Mouse (Mus musculus): ENCODE results near the gene Coq8a. TPM values are rescaled to one million over a fixed set of nuclear protein-coding genes. Genes with fewer than 3 reads are reported as not detected.

The Coq8a gene
- polyA plus RNA-seq, 1 experiment from 2014 or later: 25.6 TPM

- Histone ChIP-seq H3K4me3 (ENCODE audit: low read depth, low read length) (no peak overlapping the region), H3K27ac (replicated peaks) (no peak overlapping the region), H3K4me2 (replicated peaks; ENCODE audit: low read depth) (no peak overlapping the region), H3K9me3 (ENCODE audit: control insufficient read depth, low read length) (no peaks in the 10 kb centered on the region), H3K9ac (ENCODE audit: low read length) (no peak overlapping the region), H3K4me1 (replicated peaks; ENCODE audit: control insufficient read depth, insufficient read depth) (no peaks in the 10 kb centered on the region), H3K36me3 (ENCODE audit: control insufficient read depth, insufficient read depth, low read length) (no peaks in the 10 kb centered on the region), H3K27me3 (ENCODE audit: control insufficient read depth, insufficient read depth, low read length) (no peaks in the 10 kb centered on the region)
- TF ChIP-seq CTCF (IDR thresholded peaks at IDR 0.05; ENCODE audit: low read depth) (no peak), EP300 (optimal IDR thresholded peaks at IDR 0.05) (no peak)
- ATAC-seq (ENCODE audit: low FRiP score, low TSS enrichment) (peak; percentile 64; the same call in 1 of the 2 replicates), DNase-seq (ENCODE audit: low spot score) (peak; percentile 64)
- 71% methylated on average over 9 of the region's 9 CpGs for WGBS
Measured at GRCm38 (mm10) chr1:180178340-180178739, 21.1 kb downstream of the Coq8a start.

GRCm38 (mm10) chr1:180176784-180177183, 22.6 kb downstream of the Coq8a start:
- no peak overlapping the region for H3K9ac ChIP-seq (ENCODE audit: low read length)

GRCm38 (mm10) chr1:180175635-180176034, 23.8 kb downstream of the Coq8a start:
- H3K4me2 ChIP-seq (replicated peaks; ENCODE audit: low read depth): no peak overlapping the region

More at GRCm38 (mm10) chr1:180176784-180177183, 22.6 kb downstream of the Coq8a start:
- no peaks in the 10 kb centered on the region for H3K4me1 ChIP-seq (replicated peaks; ENCODE audit: control insufficient read depth, insufficient read depth)
- no peak for TF ChIP-seq EP300 (optimal IDR thresholded peaks at IDR 0.05)
- no peak for TF ChIP-seq CTCF (IDR thresholded peaks at IDR 0.05; ENCODE audit: low read depth)
- H3K9me3 ChIP-seq (ENCODE audit: control insufficient read depth, low read length): no peaks in the 10 kb centered on the region
- no peak overlapping the region for H3K4me2 ChIP-seq (replicated peaks; ENCODE audit: low read depth)
- H3K36me3 ChIP-seq (ENCODE audit: control insufficient read depth, insufficient read depth, low read length): no peaks in the 10 kb centered on the region
- no peak for DNase-seq (ENCODE audit: low spot score)
- H3K4me3 ChIP-seq (ENCODE audit: low read depth, low read length): no peak overlapping the region
- WGBS: 20% methylated on average over 1 of the region's 1 CpGs
- no peaks in the 10 kb centered on the region for H3K27me3 ChIP-seq (ENCODE audit: control insufficient read depth, insufficient read depth, low read length)
- ATAC-seq (ENCODE audit: low FRiP score, low TSS enrichment): no peak
- H3K27ac ChIP-seq (replicated peaks): no peak overlapping the region

GRCm38 (mm10) chr1:180175167-180175566, 24.2 kb downstream of the Coq8a start:
- Histone ChIP-seq H3K4me3 (ENCODE audit: low read depth, low read length) (no peak overlapping the region), H3K4me2 (replicated peaks; ENCODE audit: low read depth) (no peak overlapping the region), H3K27me3 (ENCODE audit: control insufficient read depth, insufficient read depth, low read length) (no peaks in the 10 kb centered on the region), H3K36me3 (ENCODE audit: control insufficient read depth, insufficient read depth, low read length) (no peaks in the 10 kb centered on the region), H3K9ac (ENCODE audit: low read length) (no peak overlapping the region), H3K27ac (replicated peaks) (no peak overlapping the region), H3K9me3 (ENCODE audit: control insufficient read depth, low read length) (no peaks in the 10 kb centered on the region), H3K4me1 (replicated peaks; ENCODE audit: control insufficient read depth, insufficient read depth) (no peaks in the 10 kb centered on the region)
- TF ChIP-seq CTCF (IDR thresholded peaks at IDR 0.05; ENCODE audit: low read depth) (peak; percentile 84), EP300 (optimal IDR thresholded peaks at IDR 0.05) (no peak)
- no peak for ATAC-seq (ENCODE audit: low FRiP score, low TSS enrichment)
- 32% methylated on average over 3 of the region's 3 CpGs for WGBS
- DNase-seq (ENCODE audit: low spot score): no peak

More at GRCm38 (mm10) chr1:180175635-180176034, 23.8 kb downstream of the Coq8a start:
- H3K4me3 ChIP-seq (ENCODE audit: low read depth, low read length): no peak overlapping the region
- DNase-seq (ENCODE audit: low spot score) (no peak), ATAC-seq (ENCODE audit: low FRiP score, low TSS enrichment) (no peak)
- H3K9me3 ChIP-seq (ENCODE audit: control insufficient read depth, low read length): no peaks in the 10 kb centered on the region
- H3K36me3 ChIP-seq (ENCODE audit: control insufficient read depth, insufficient read depth, low read length): no peaks in the 10 kb centered on the region
- H3K27me3 ChIP-seq (ENCODE audit: control insufficient read depth, insufficient read depth, low read length): no peaks in the 10 kb centered on the region
- 50% methylated on average over 8 of the region's 8 CpGs for WGBS
- no peaks in the 10 kb centered on the region for H3K4me1 ChIP-seq (replicated peaks; ENCODE audit: control insufficient read depth, insufficient read depth)
- no peak overlapping the region for H3K9ac ChIP-seq (ENCODE audit: low read length)
- no peak for TF ChIP-seq EP300 (optimal IDR thresholded peaks at IDR 0.05)
- no peak for TF ChIP-seq CTCF (IDR thresholded peaks at IDR 0.05; ENCODE audit: low read depth)
- no peak overlapping the region for H3K27ac ChIP-seq (replicated peaks)

- 64% methylated on average over 6 of the region's 6 CpGs for WGBS
Measured at GRCm38 (mm10) chr1:180174718-180175117, 24.7 kb downstream of the Coq8a start.

GRCm38 (mm10) chr1:180173017-180173416, 26.4 kb downstream of the Coq8a start:
- Histone ChIP-seq H3K9ac (ENCODE audit: low read length) (no peak overlapping the region), H3K27me3 (ENCODE audit: control insufficient read depth, insufficient read depth, low read length) (no peaks in the 10 kb centered on the region), H3K4me2 (replicated peaks; ENCODE audit: low read depth) (no peak overlapping the region), H3K27ac (replicated peaks) (no peak overlapping the region), H3K36me3 (ENCODE audit: control insufficient read depth, insufficient read depth, low read length) (no peaks in the 10 kb centered on the region), H3K4me3 (ENCODE audit: low read depth, low read length) (no peak overlapping the region), H3K4me1 (replicated peaks; ENCODE audit: control insufficient read depth, insufficient read depth) (no peaks in the 10 kb centered on the region), H3K9me3 (ENCODE audit: control insufficient read depth, low read length) (no peaks in the 10 kb centered on the region)
- no peak for ATAC-seq (ENCODE audit: low FRiP score, low TSS enrichment)
- DNase-seq (ENCODE audit: low spot score): no peak
- 80% methylated on average over 5 of the region's 5 CpGs for WGBS
- TF ChIP-seq EP300 (optimal IDR thresholded peaks at IDR 0.05) (no peak), CTCF (IDR thresholded peaks at IDR 0.05; ENCODE audit: low read depth) (no peak)

More at GRCm38 (mm10) chr1:180174718-180175117, 24.7 kb downstream of the Coq8a start:
- Histone ChIP-seq H3K4me1 (replicated peaks; ENCODE audit: control insufficient read depth, insufficient read depth) (no peaks in the 10 kb centered on the region), H3K36me3 (ENCODE audit: control insufficient read depth, insufficient read depth, low read length) (no peaks in the 10 kb centered on the region), H3K9me3 (ENCODE audit: control insufficient read depth, low read length) (no peaks in the 10 kb centered on the region), H3K4me2 (replicated peaks; ENCODE audit: low read depth) (no peak overlapping the region), H3K27ac (replicated peaks) (no peak overlapping the region), H3K4me3 (ENCODE audit: low read depth, low read length) (no peak overlapping the region), H3K27me3 (ENCODE audit: control insufficient read depth, insufficient read depth, low read length) (no peaks in the 10 kb centered on the region), H3K9ac (ENCODE audit: low read length) (no peak overlapping the region)
- ATAC-seq (ENCODE audit: low FRiP score, low TSS enrichment) (no peak), DNase-seq (ENCODE audit: low spot score) (no peak)
- TF ChIP-seq EP300 (optimal IDR thresholded peaks at IDR 0.05): no peak

Data from stomach, postnatal 0 days (tissue).